Mouse (Mus musculus) thymus, postnatal 36 days (tissue): ENCODE results near the gene Cst6.

Experiments used
- DNase-seq, 2 experiments: peaks; one replicate each; pipeline ENCODE4 v3.0.0; 2022; ENCODE audit warnings: mixed read lengths in 2 of 2

The Cst6 gene

DNA sequence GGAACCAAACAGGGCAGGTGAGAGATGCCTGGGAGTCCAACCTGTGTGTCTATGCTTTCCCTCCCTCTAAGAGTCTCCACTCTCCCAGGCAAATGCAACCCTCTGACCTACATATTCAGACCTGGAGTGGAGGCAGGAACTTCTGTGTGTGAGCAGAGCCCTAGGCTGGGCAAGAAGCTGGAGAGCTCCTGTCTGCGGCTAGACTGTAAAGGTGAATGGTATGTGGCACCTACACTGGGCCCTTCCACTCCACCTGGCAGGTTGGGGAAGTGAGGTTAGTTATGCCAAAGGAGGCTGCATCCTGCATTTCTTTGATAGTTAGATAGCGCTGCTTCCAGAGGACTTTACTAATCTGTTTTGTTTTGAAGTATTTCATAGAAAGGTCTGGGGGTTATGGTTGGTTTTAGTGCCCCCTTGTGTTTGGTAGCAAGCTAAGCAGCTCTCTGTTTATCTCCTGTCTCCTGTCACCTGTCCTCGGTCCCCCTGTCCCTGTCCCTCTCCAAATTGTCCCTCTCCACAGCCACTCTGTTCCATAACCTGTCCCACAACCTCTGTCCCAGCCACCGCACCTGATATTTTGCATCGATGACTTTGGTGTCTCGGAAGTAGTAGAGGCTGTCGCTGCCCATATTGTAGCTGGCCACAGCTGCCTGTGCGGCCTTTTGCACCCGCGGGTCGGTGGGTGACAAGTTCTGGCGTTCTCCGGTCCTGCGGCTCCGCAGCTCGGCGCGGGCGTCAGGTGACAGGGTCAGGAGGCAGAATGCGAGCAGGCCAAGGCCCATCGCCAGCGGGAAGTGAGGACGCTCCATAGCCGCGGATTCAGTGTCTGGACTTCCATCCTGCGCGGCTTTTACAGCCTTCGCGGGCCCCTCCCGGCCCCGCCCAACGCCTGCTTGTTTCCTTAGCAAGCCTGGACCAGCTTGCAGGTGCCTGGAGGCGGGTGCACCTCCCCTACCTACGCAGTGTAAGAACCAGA lies 560 bp downstream of the Cst6 start:
- peak; percentile 29 for DNase-seq

GRCm38 (mm10) chr19:5348064-5348463 lies 1.3 kb downstream of the Cst6 start:
- DNase-seq: no peak

DNA sequence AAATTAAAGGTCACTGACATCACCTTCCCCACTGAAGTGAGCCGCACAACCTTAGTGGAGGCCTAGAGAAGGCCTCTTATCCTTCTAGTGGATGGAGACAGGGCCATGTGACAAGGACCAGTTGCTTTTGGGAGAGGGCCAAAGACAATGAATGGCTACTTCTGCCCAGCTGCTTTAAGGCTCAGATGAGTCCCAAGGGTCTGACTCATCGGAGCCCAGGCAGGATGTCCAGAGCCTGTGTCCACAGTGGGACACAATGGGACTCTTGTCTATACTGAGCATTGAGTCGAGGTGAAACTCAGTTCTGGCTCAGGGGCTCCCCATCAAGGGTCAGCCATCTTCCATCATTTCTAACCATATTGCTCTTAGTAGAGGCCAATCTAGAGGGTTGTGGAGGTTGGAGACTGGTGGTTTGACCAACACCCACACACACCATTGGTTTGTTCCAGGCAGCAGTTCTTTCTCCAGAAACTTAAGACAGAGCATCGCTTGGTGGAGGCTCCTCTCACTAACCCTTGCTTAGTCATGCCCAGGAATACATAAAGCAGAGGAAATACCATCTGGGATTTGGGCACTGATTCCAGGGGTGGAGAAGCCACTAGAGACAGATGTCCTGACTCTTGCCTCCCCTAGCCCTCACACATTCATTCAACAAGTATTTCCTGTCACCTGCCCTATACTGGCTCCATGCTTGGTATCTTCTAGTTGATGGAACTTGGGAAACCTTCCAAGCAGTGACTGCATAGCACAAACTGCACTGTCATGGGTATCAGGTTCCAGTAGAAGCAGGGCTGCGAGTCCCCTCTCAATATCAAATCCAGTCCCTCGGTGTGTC lies 3.9 kb downstream of the Cst6 start:
- DNase-seq: no peak

- DNase-seq: no peak
Observed at GRCm38 (mm10) chr19:5341360-5341759, 8.0 kb downstream of the Cst6 start.

DNA sequence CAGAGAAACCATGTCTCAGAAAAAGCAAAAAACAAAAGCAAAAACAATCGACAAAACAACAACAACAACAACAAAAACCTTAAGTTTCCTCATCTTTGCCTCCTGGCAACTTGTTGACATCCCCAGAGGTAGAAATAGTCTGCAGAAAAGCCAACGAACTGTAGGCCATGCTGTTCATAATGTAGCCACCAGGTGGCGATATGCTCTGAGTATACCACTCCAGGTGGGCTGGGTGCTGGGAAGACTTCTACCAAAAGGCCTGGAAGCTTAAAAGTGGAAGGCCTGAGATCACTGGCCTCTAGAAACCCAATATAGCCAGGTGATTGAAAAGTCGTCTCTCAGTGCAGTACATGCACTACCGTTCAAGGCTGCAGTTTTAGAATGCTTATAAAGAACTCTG lies 11.4 kb downstream of the Cst6 start:
- DNase-seq: peak; percentile 74 to 75

GRCm38 (mm10) chr19:5335441-5335840 lies 13.9 kb downstream of the Cst6 start, which contains the start of gene Catsper1:
Gene Catsper1, plus strand, starts transcription at chr19:5335741.
- DNase-seq: no peak

DNA sequence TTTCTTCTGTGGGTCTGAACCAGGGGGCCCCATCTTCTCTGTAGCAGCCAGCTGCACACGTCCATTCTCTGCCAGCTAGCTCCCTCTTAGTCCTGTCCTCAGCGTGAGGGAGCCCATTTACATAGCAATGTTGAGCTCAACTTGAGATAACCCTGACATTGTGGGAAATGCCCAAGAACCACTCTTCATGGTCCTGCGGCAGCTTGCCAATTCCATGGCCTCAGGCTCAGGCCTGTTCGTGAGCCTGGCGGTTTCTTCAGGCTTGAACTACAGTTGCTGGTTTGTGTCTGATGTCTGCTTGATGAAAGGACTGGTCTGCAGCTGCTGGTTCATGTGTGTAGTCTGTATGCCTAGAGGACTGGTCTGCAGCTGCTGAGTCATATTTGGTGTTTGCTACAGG lies 14.6 kb downstream of the Cst6 start:
- no peak for DNase-seq

- DNase-seq: no peak
Observed at GRCm38 (mm10) chr19:5327970-5328369, 21.4 kb downstream of the Cst6 start.

- peak; percentile 60 to 64 for DNase-seq
Observed at GRCm38 (mm10) chr19:5323801-5324200, 25.6 kb downstream of the Cst6 start.

GRCm38 (mm10) chr19:5313189-5313588 lies 36.2 kb downstream of the Cst6 start:
- no peak for DNase-seq

DNA sequence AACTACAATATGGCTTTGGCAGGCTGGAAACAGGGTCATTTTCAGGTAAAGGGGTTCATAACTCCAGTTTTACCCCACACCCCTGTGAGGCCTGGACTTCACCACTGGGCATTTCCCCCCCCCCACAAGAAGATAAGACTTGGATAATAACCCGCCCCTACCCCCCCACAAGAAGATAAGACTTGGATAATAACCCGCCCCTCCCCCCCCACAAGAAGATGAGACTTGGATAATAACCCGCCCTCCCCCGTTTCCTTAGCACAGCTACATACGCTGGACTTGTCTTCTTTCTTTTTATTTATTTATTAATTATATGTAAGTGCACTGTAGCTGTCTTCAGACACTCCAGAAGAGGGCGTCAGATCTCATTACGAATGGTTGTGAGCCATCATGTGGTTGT lies 40.3 kb downstream of the Cst6 start:
- no peak for DNase-seq

GRCm38 (mm10) chr19:5306968-5307734 lies 42.2 kb downstream of the Cst6 start:
- DNase-seq: peak; percentile 19 to 27

DNA sequence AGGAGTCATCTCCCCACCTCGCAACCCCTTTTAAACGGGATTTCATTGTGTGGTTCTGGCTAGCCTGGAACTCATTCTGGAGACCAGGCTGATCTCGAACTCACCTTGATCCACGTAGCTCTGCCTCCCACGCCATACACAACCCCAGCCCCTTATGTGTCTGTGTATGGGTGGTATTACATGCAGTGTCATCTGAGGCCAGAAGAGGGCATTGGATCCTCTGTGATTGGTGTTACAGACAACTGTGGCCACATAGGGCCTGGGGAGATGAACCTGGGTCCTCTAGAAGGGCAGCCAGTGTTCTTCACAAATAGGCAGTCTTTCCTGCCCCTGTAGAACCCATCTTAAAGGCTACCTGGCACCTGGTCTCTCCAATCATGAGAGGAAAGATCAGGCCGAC lies 43.1 kb downstream of the Cst6 start:
- no peak for DNase-seq

DNA sequence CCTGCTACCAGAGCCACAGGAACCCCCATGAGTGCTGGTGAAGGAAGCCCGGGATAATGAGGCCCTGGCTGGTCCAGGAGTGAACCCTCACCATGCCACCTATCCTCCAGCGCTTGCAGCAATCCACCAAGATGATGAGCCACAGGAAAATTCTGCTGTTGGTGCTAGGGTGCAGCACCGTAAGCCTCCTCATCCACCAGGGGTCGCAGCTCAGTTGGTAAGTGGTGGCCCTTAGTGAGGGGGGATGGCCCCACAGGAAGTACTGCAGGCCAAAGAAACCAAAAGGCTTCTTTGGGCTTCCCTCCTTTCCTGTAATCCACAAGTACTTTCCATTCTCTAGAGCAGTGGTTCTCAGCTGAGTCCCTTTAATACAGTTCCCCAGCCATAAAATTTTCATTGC lies 46.9 kb downstream of the Cst6 start:
- peak; percentile 79 to 81 for DNase-seq

DNA sequence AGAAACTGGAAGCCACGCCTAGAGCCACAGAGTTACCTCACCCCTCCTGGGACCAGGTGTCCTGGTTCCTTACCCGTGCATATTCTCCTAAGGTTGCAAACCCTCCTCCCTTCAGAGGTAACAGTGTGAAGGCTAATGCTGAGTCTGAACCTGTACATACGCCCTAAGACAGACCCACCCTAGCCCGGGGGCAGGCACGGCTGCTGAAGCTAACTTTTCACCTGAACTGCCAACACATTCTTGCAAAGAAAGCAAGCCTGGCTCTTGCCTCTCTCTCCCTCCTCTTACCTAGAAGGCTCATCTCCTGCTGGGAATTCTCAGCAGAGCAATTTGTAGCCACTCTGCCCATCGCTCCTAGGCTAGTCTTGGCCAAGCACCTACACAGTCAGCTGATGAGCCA lies 48.8 kb downstream of the Cst6 start:
- DNase-seq: no peak

DNA sequence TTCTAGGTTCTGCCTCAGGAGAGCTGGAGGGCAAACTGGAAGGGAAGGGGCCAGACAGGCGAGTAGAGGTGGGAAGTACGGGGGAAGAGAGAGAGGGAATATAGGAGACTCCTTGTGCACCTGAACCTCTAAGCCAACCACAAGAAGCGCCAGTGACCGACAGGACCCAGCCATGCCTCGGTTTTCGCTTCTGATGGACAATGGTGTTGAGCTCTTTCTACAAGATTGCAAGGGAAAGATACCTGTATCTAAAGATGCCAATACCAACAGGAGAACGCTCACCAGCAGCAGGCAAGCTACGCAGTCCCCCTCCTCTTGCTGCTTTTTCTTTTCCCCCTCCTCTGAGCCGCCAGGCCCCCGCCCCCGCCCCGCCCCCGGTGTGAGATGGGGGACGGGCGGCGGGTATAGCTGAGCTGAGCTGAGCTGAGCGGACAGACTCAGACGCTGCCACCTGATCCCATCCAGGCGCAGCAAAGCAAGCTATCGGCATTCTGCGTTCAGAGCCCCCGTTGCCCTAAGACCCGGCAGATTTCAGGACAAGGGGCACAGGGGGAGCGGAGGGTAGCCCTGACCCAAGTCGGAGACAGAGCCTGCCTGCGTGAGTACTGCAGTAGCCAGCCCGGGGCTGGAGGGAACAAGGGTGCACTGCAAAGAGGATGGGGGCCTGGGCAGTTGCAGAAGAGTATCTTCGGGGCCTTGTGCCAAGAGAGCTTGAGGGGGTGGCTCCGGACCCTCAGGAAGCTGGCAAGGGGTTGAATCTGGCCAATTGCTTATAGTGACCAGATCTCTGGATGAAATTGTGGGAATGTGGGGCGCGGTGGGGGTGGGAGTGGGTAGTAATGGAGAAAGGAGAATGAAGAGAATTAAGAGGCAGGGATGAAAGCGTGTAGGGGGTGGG lies 51.2 kb downstream of the Cst6 start, which contains the start of gene Gal3st3:
Gal3st3 (plus strand) TSS at position 429 of the 898 bp plus-strand sequence.
- DNase-seq: no peak

- DNase-seq: no peak
Observed at GRCm38 (mm10) chr19:5296630-5297029, 52.7 kb downstream of the Cst6 start.

DNA sequence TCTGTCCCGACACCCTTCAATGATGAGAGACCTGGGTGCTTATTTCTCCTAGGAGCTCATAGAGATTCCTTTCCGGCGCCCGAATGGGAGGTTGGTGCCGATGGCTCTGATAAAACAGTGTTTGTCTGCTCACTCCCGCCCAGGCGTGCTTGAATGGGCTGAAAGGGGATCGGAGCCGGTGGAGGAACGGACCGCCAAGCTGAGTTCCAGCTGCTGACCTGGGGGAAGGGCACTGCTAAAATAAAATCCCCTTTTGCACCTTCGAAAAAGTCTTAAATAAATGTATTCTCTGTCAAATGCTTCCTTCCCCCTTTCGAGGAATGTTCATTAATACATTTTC lies 53.7 kb downstream of the Cst6 start:
- no peak for DNase-seq

GRCm38 (mm10) chr19:5294972-5295735 lies 54.2 kb downstream of the Cst6 start, which contains the start of gene Sf3b2:
Gene Sf3b2, minus strand, starts transcription at chr19:5295455.
- peak; percentile 92 to 97 for DNase-seq
